Mouse (Mus musculus) adrenal gland, adult 2 months (tissue): ENCODE measurements around the gene Nt5c3. TPM values are rescaled to one million over a fixed set of nuclear protein-coding genes. Genes with fewer than 3 reads are reported as not detected.

Experiments used
- DNase-seq: peaks from one replicate; pipeline ENCODE4 v3.0.0; 2021
- long read RNA-seq: library from polyadenylated mRNA; stranded (forward); transcript quantifications from one replicate; pipeline ENCODE4 v2.0.0, GENCODE M21; 2021
- polyA plus RNA-seq: library from polyadenylated mRNA; depleted of rRNA; stranded (reverse); fragments of >200 nt; gene quantifications from 2 replicates; pipeline ENCODE4 v1.2.3, GENCODE M21; 2012; rRNA removed
- total RNA-seq, 2 experiments: library from RNA; stranded (reverse); gene quantifications; 2 replicates each; pipeline ENCODE4 v1.2.3; 2021

Nt5c3 gene
- 10 to 100 TPM; 17.8 to 25.3 TPM for total RNA-seq
- 5.6 and 15.5 TPM in 2 replicates for polyA plus RNA-seq
- long read RNA-seq, transcript Nt5c3-201 (9 exons, 1,676 nt), result major isoform, 29 of 38 reads
- long read RNA-seq, transcript Nt5c3-208 (10 exons, 1,067 nt), result minor isoform, 6 of 38 reads
- long read RNA-seq, partial matches to known transcripts, result 2 of 38 reads
- long read RNA-seq, other reads (novel, unspliced or antisense), result 1 of 38 reads

DNA sequence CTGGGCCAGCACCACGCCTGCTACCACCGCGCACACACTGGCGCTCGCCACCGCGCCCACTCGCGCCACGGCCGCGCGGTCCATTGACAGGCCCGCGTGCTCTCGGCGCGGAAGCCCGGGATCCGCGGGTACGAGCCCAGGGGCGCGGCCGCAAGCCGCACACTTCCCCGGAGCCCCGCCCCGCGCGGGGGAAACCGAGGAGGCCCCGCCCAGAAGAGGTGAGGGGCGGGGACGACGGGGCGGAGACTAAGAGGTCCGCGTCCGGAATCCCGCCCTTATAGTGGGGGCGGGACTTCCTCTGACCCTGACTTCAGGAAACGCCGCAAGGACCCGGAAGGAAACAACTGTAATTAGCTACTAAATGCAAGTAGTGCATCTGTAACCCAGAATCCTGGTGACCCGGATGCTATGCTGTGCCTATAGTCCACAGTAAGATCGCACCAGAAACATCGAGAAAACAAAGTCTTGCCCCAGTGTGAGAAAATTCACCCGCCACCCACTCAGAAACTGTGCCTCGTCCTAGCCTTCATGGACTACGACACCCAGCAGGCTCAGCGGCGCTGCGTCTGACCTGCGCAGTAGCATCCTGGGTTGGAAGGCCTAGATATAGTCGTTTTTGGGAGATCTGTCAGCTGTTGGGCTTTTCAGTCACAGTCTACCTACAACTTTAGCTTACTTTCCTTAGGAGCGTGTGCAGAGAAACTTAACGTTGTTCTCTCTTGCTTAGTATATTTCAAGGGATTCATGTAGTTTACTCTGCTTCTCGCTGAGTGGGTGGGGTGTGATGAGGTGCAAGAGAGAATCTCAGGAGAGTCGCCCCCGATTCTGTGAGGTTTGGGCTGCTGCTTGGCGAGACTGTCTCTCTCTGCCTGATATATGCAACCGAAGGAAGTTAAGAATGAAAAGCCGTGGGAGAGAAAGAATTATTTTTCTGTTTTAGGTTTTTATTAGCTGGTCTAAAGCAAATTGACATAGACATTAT is at the start of gene Nt5c3, which contains the start of gene Vmn1r4:
TSS of gene Nt5c3 (minus strand) at position 207 of the 982 bp plus-strand sequence.
TSS of gene Vmn1r4 (plus strand) at position 290 of the 982 bp plus-strand sequence.
- DNase-seq, result peak; percentile 96

GRCm38 (mm10) chr6:56969973-56970372 is 46.2 kb upstream of the Nt5c3 start, which contains the start of gene Vmn1r5:
Gene Vmn1r5 (plus strand): TSS chr6:56970273.
- no peak for DNase-seq

DNA sequence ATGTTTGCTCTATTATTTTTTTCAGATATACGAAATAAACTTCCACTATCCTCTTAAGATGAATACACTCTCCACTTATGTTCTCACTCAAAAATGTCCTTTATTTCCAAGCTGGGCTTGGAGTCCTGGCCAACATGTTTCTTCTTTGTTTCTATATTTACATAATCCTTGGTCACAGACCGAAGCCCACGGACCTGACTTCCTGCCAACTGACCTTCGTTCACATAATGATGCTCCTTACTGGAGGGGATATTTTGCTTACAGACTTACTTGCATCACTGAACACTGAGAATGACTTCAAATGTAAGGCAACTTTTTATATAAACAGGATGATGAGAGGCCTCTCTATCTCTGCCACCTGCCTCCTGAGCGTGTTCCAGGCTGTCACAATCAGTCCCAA is 32.7 kb upstream of the Nt5c3 start:
- no peak for DNase-seq

GRCm38 (mm10) chr6:56934366-56934765 is 10.6 kb upstream of the Nt5c3 start:
- DNase-seq, result no peak

DNA sequence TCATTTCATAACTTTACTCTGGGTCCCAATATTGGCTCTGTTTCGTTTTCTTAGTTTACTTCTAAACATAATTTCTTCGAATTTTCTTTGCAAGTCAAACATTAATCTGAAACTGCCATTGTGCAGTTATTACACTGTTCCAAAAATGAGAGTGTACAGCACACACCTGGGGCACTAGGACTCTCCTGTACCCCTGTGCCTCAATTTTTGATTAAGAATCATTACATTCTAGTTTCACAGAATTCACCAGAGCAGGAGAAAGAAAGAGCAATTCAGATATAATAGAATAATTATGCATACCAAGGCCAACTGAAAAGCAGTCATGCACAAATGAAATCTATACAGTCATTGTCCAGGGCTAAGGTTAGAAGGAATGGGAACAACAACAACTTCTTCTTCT is 8.7 kb upstream of the Nt5c3 start:
- no peak for DNase-seq

DNA sequence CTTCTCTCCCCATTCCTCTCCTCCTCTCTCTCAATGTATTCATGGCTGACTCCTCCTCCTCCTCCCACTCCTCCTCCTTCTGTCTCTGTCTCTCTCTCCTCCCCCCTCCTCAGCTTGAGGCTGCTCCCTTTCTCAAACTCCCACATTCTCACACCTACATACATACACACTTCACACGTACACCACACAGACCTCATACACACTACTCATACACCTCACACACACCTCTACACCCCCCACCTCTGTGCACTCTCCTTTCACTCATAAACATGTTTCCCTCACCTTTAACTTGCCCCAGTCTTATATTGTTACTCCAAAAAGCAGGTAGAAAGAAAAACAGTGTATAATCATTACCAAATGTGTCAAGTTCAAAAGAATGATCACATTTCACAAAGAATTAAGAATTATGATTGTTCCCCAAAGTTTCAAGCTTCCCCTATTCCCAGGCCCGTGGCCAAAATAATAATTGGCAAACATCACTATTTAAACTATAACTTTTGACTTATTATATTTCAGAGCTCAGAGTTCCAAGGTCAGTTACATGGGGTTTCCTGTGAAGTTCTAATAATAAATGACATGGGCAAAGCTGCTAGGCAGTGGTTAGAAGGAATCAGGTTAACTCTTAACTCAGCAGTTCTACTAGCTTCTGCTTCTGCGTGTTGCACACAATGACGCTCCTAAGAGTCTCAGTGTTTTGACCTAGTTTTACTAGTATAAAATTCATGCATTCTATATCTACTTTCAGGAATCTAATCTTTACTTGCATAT is 8.1 kb upstream of the Nt5c3 start:
- DNase-seq, result no peak

GRCm38 (mm10) chr6:56923331-56923725 is 404 bp downstream of the Nt5c3 start:
- DNase-seq, result no peak

DNA sequence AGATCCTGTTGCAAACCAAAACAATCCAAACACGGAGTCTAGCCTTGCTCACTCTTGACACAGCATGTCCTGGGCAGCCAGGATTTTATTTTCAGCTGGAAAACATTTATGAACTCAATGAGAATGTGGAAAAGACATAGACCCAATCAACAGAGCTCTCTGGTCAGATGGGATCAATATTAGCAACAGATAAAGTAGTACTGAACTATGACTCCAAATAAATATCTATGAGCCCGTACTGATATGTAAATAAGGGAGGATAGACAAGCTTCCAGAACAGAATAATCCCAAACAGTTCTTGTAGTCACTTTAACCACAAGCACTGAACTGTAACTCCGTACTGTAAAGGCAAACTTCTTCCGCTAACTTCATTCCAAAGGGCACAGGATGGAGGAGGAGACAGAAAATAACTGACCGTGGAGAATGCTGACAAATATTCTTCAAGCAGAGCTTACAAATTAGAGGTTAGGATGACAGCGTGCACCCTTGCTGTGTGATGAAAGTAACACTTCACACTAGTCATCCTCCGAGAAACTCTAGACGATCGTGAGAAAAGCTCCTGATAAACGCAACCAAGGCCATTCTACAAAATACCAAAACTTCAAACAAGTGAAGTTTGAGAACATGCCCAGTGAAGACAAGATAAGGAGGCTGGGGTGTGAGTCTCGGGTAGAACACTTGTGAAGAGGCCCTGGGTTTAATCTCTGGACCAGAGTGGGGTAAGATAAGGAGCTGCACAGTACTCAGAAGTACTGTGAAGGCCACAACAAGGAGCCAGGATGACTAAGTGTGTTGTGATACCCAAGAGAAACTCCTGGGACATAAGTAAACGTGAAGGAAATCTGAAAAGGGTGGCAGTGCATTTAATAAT is 3.3 kb downstream of the Nt5c3 start:
- no peak for DNase-seq

- DNase-seq, result no peak
Observed at GRCm38 (mm10) chr6:56919330-56920044, 4.2 kb downstream of the Nt5c3 start.

DNA sequence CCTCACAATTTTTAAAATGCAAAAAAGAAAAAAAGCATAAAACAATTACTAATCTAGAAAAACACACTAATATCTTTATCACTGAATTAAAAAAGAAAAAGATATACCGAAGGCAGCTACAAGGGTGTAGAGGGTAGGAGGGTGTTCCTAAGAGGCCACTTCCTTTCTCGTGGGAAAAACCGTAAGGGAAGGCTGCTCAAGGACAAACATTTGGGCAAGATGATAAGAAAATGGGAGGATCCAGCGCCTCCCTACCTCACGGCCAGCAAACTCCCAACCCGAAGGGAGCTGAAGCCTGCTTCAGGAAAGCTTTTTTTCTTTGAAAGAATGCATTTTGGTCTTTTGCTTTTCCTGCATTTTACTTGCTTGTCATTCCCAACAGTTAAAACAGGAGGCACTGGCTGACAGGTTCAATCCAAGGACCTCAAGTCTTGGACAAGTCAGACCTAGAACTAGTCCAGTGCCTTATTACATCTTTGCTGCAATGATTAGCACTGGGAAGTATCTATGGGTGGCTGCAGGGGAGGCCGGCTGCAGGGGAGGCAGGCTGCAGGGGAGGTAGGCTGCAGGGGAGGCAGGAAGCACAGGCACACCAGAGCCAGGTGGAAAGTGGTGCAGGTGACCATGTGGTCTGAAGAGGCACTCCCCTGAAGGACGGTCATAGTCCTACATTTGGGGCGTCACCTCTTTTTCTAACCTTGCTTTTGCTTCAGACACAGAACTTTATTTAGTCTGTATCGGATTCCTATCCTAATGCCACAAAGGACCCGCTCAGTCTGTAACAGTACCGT is 6.0 kb downstream of the Nt5c3 start:
- peak; percentile 43 for DNase-seq

- DNase-seq, result no peak
Observed at GRCm38 (mm10) chr6:56916279-56916678, 7.5 kb downstream of the Nt5c3 start.

DNA sequence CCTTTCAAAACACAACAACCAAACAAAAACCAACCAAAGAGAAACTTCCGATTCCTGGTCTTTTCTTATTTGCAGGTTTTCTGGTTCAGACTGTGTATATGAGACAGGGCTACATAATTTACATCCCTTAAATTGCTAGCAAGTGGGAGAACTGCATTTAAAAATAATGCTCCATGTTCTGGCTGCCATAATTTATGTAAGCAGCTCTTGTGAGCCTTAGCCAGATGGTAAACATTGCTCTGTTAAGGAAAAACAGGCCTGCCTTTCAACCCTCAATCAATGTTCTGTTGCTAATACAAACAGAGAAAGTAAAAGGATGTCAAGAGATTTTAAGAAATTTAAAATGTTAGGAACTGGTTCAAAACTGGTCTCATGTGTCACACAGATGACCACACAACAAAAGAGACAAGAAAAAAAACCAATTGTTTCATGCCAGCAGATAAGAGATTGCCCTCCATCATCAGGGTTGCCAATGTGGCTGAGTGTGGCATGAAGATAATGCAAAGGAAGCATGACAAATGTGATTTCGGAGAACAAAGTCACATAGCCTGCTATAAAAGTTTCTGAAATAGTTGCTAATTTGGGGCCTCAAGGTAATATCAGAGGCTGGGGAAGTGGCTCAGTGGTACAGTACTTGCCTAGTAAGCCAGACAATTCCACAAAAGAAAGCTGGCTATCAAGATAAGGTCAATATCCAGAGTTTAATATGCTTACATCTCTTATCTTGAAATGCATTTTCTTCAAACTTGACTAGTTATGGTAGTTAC is 10.5 kb downstream of the Nt5c3 start:
- no peak for DNase-seq

- no peak for DNase-seq
Observed at GRCm38 (mm10) chr6:56910910-56911309, 12.8 kb downstream of the Nt5c3 start.

DNA sequence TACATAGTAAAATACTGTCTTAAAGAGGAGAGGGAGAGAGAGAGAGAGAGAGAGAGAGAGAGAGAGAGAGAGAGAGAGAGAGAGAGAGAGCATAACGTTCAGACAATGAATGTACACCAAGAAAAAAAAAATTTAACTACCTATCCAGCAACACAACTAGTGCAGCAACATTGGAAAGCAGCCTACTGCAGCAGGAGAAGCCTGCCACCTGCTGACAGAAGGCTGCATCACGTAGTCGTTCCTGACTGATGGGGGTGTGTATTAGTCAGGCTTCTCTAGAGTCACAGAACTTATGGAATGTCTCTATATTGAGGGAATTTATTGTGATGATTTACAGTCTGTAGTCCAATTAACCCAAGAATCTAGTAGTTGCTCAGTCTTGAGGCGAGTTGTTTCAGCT is 14.8 kb downstream of the Nt5c3 start:
- peak; percentile 65 for DNase-seq

- DNase-seq, result no peak
Observed at GRCm38 (mm10) chr6:56908397-56908796, 15.3 kb downstream of the Nt5c3 start.

DNA sequence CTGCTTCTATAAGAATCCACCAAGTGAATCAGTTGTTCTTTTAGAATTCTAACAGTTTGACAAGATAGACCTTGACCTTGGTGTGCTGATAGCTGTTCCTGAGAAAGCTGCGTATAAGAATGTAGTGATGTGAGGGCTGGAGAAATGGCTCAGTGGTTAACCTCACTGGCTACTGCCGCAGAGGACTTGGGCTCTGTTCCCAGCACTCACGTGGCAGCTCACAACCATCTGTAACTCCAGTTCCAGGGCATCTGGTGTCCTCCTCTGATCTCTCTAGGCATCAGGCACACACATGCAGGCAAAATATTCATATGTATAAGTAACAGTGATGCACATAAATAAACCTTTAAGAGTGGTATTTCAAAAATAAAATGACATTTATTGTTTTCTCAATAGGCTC is 15.8 kb downstream of the Nt5c3 start:
- DNase-seq, result no peak

- no peak for DNase-seq
Observed at GRCm38 (mm10) chr6:56906121-56906846, 17.4 kb downstream of the Nt5c3 start.

GRCm38 (mm10) chr6:56905486-56905885 is 18.2 kb downstream of the Nt5c3 start:
- no peak for DNase-seq
